ENCODE assay signal across 8 mouse cellular contexts in the genomic region with DNA sequence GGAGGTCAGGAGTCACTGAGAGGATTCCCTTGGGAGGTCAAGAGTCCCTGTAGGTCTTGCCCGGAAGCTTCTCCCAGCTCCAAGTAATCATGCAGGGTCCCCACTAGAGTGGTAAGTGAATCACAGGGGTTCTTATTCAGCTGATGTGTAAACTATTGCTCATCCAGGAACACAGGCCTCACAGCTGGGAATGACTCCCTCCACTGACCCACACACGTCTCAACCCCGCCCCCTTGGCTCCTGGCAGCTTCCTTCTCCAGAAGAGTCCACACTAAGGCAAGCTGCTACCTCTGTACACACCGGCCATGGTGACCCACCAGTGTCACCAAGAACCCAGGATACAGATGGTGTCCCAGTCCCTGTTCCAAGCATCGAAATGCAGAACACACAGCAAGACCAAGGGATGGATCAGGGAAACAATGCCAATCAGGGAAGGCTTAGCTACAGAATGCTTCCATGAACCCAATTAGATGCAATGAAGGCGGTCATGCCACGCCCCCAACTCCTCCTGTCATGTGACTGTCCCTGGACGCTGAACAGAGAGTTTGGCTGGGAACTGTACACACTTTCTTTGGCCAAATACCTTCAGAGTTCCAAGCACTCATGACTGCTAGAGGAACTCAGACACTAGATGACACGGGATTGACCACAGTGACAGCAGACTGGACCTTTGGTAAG. TPM values are rescaled to one million over a fixed set of nuclear protein-coding genes. Genes with fewer than 3 reads are reported as not detected.
DNase-seq lines count a peak whose midpoint lies in the region; ATAC-seq and TF ChIP-seq lines count a peak whose summit lies in the region.
"Had no signal": no experiment of that assay in that cellular context is flagged by ENCODE, and none has a peak within 500 bp of the region (broad histone marks: within the 10 kb centered on the region; RNA-seq: fewer than 3 reads in every experiment).

No protein-coding gene starts in this region.

- ATAC-seq in erythroblast, adult 5-6 weeks (replicated peaks; ENCODE audit: low FRiP score, poor library complexity, severe bottlenecking), result 0 out of 2 replicates have a peak, but pooled peaks have one; percentile 32
- peak; percentile 68 for ATAC-seq in lung, postnatal 0 days

- DNase-seq in testis, postnatal 10 days (ENCODE audit: low spot score), result peak; percentile 75
- no peak for DNase-seq in testis, postnatal 14 days (ENCODE audit: low spot score)
- DNase-seq in heart, postnatal 36 days, result peak; percentile 76 to 81
- peak; percentile 91 for DNase-seq in lung, postnatal 0 days (ENCODE audit: low spot score)
- DNase-seq in cerebellum, adult 8-10 months, result no peak
- DNase-seq in cerebellum, adult 9-11 months, result no peak

- no peak for TF ChIP-seq CTCF in lung, postnatal 0 days (IDR thresholded peaks at IDR 0.05)

- H3K4me1 ChIP-seq in lung, postnatal 0 days (ENCODE audit: insufficient read depth, low read depth, low read length), result peaks cover 42% of the 10 kb centered on the region

- H3K27ac ChIP-seq in lung, postnatal 0 days (ENCODE audit: low read length), result peak overlapping the region; percentile 88

- no peaks in the 10 kb centered on the region for H3K36me3 ChIP-seq in lung, postnatal 0 days (ENCODE audit: insufficient read depth, low read length)

- no peaks in the 10 kb centered on the region for H3K27me3 ChIP-seq in lung, postnatal 0 days (replicated peaks; ENCODE audit: insufficient read depth, low read length)

- 28% methylated on average over 9 of the region's 9 CpGs for WGBS in lung, postnatal 0 days

- intact Hi-C loops in heart, postnatal 36 days (cut with DNase I), result loop anchor here (1.0 to 10.0 kb wide), 4 partner anchors 11 to 399 kb away; partner anchors contain the start of gene Ssh1

- H3K9me3 ChIP-seq in lung, postnatal 0 days (ENCODE audit: low read length), result no peaks in the 10 kb centered on the region

- no peak overlapping the region for H3K9ac ChIP-seq in lung, postnatal 0 days (replicated peaks; ENCODE audit: low read depth)

- no peak overlapping the region for H3K4me2 ChIP-seq in lung, postnatal 0 days (replicated peaks; ENCODE audit: low read depth, low read length)

- no peak overlapping the region for H3K4me3 ChIP-seq in lung, postnatal 0 days (ENCODE audit: low read depth, low read length)

- peak; percentile 1 for TF ChIP-seq EP300 in lung, postnatal 0 days (IDR thresholded peaks at IDR 0.05)

RNA-seq across cellular contexts. Expression of gene Ssh1, which starts 18.0 kb away (rescaled TPM):
- total RNA-seq in erythroblast, adult 5-6 weeks (2015; ENCODE audit: low replicate concordance), result 55.9 and 63.5 TPM in 2 replicates
- total RNA-seq in erythroblast, adult 5-6 weeks (2017; ENCODE audit: low replicate concordance), result 60.6 and 63.8 TPM in 2 replicates
- total RNA-seq in heart, postnatal 36 days (2021), result 10 to 100 TPM; 14.7 to 15.7 TPM
- 13.2 and 14.3 TPM in 2 replicates for polyA plus RNA-seq in lung, postnatal 0 days (2015; fragmentation: Nextera tagmentation; extraction: Ambion mirVana)

RNA-seq across cellular contexts. Expression of gene Dao, which starts 27.8 kb away (rescaled TPM):
- total RNA-seq in erythroblast, adult 5-6 weeks (2015; ENCODE audit: low replicate concordance), result not detected in 2 replicates
- total RNA-seq in erythroblast, adult 5-6 weeks (2017; ENCODE audit: low replicate concordance), result not detected in 2 replicates
- total RNA-seq in heart, postnatal 36 days (2021), result not detected
- polyA plus RNA-seq in lung, postnatal 0 days (2015; fragmentation: Nextera tagmentation; extraction: Ambion mirVana), result not detected in 2 replicates
- total RNA-seq: left cerebral cortex, postnatal 25 days had no signal

Comparison
In these comparisons a context has a peak if more than half of its experiments do, and no peak if none do; other contexts are left out.
1. DNase-seq: peak in testis, postnatal 10 days (single experiment), heart, postnatal 36 days (2 of 2) and lung, postnatal 0 days (single experiment); none in testis, postnatal 14 days (single experiment), cerebellum, adult 8-10 months (single experiment) and cerebellum, adult 9-11 months (single experiment).